12 mouse cellular contexts compared by ENCODE assay signal in genomic region chr19:17873755-17874154, GRCm38 (mm10). TPM values are rescaled to one million over a fixed set of nuclear protein-coding genes. Genes with fewer than 3 reads are reported as not detected.
DNase-seq lines count a peak whose midpoint lies in the region; ATAC-seq and TF ChIP-seq lines count a peak whose summit lies in the region.
"Had no signal": no experiment of that assay in that cellular context is flagged by ENCODE, and none has a peak within 500 bp of the region (broad histone marks: within the 10 kb centered on the region; RNA-seq: fewer than 3 reads in every experiment).

No protein-coding gene starts in this region.

- H3K9ac ChIP-seq in kidney, embryonic 16.5 days (replicated peaks; ENCODE audit: low read length): no peak overlapping the region
- no peak overlapping the region for H3K9ac ChIP-seq in liver, postnatal 0 days (replicated peaks)
- no peak overlapping the region for H3K9ac ChIP-seq in liver, embryonic 12.5 days
- H3K9ac ChIP-seq: liver, embryonic 14.5 days had no signal

- no peak overlapping the region for H3K27ac ChIP-seq in kidney, adult 2 months (ENCODE audit: insufficient read depth, low read depth, low read length)
- no peak overlapping the region for H3K27ac ChIP-seq in kidney, embryonic 16.5 days (ENCODE audit: low read length)
- no peak overlapping the region for H3K27ac ChIP-seq in liver, postnatal 0 days (ENCODE audit: low read depth)
- no peak overlapping the region for H3K27ac ChIP-seq in liver, embryonic 12.5 days
- H3K27ac ChIP-seq: liver, embryonic 14.5 days had no signal

- no peak for TF ChIP-seq POLR2A in kidney, adult 2 months (IDR thresholded peaks at IDR 0.05; ENCODE audit: low read depth, low read length)

- peak; percentile 17 for DNase-seq in embryo, embryonic 10.5 days (ENCODE audit: low spot score)
- DNase-seq in embryo, embryonic 11 days: no peak
- peak; percentile 28 for DNase-seq in kidney, adult 2 months
- DNase-seq in liver, postnatal 0 days: no peak
- peak; percentile 47 for DNase-seq in brain, adult 2 months (ENCODE audit: low read depth, low spot score)
- no peak for DNase-seq in urinary bladder, postnatal 10 days (ENCODE audit: low spot score)
- DNase-seq: adrenal gland, postnatal 25 days; heart, postnatal 14 days; thymus, postnatal 4 days had no signal

- no peak for TF ChIP-seq CTCF in kidney, adult 2 months (conservative IDR thresholded peaks at IDR 0.05; ENCODE audit: insufficient read depth, insufficient read length, low read depth, low read length)
- peak; percentile 45; the same call in 1 of the 2 replicates for TF ChIP-seq CTCF in liver, postnatal 0 days (IDR thresholded peaks at IDR 0.05; ENCODE audit: low read depth)

- H3K4me1 ChIP-seq in kidney, adult 2 months (ENCODE audit: control insufficient read depth, insufficient read depth, low read length): no peaks in the 10 kb centered on the region
- H3K4me1 ChIP-seq in kidney, embryonic 16.5 days (ENCODE audit: insufficient read depth, low read length): peaks cover 7% of the 10 kb centered on the region; the same call in 1 of the 2 replicates
- no peaks in the 10 kb centered on the region for H3K4me1 ChIP-seq in liver, postnatal 0 days (ENCODE audit: insufficient read depth)
- H3K4me1 ChIP-seq in liver, embryonic 12.5 days: no peaks in the 10 kb centered on the region

- no peaks in the 10 kb centered on the region for H3K9me3 ChIP-seq in kidney, embryonic 16.5 days (ENCODE audit: low read length)
- no peaks in the 10 kb centered on the region for H3K9me3 ChIP-seq in liver, postnatal 0 days (ENCODE audit: low read length)
- no peaks in the 10 kb centered on the region for H3K9me3 ChIP-seq in liver, embryonic 12.5 days (replicated peaks)

- no peaks in the 10 kb centered on the region for H3K36me3 ChIP-seq in kidney, adult 2 months (ENCODE audit: control insufficient read depth, insufficient read depth, low read length)
- H3K36me3 ChIP-seq in kidney, embryonic 16.5 days (ENCODE audit: insufficient read depth, low read length): no peaks in the 10 kb centered on the region
- no peaks in the 10 kb centered on the region for H3K36me3 ChIP-seq in liver, postnatal 0 days (replicated peaks; ENCODE audit: insufficient read depth, low read length)
- H3K36me3 ChIP-seq in liver, embryonic 12.5 days: no peaks in the 10 kb centered on the region

- H3K27me3 ChIP-seq in kidney, adult 2 months (replicated peaks; ENCODE audit: control insufficient read depth, insufficient read depth, low read length): no peaks in the 10 kb centered on the region
- no peaks in the 10 kb centered on the region for H3K27me3 ChIP-seq in kidney, embryonic 16.5 days (ENCODE audit: insufficient read depth, low read length)
- peaks cover 6% of the 10 kb centered on the region; the same call in 1 of the 2 replicates for H3K27me3 ChIP-seq in liver, postnatal 0 days (ENCODE audit: insufficient read depth, low read length)
- H3K27me3 ChIP-seq in liver, embryonic 12.5 days (replicated peaks): no peaks in the 10 kb centered on the region; the same call in 1 of the 2 replicates

- H3K4me2 ChIP-seq in kidney, embryonic 16.5 days (replicated peaks; ENCODE audit: low read depth, low read length): no peak overlapping the region
- no peak overlapping the region for H3K4me2 ChIP-seq in liver, postnatal 0 days (ENCODE audit: low read depth, low read length)
- H3K4me2 ChIP-seq in liver, embryonic 12.5 days: no peak overlapping the region

- no peak for ATAC-seq in kidney, embryonic 16.5 days (ENCODE audit: low FRiP score, low TSS enrichment)
- no peak for ATAC-seq in liver, postnatal 0 days
- no peak for ATAC-seq in liver, embryonic 12.5 days

- no peak overlapping the region for H3K4me3 ChIP-seq in kidney, adult 2 months (ENCODE audit: insufficient read depth, low read depth, low read length)
- no peak overlapping the region for H3K4me3 ChIP-seq in kidney, embryonic 16.5 days (ENCODE audit: low read length)
- H3K4me3 ChIP-seq in liver, postnatal 0 days (ENCODE audit: low read depth, low read length): no peak overlapping the region
- H3K4me3 ChIP-seq in liver, embryonic 12.5 days: no peak overlapping the region

- 41% methylated on average over 2 of the region's 2 CpGs for WGBS in kidney, adult 2 months
- 48% methylated on average over 2 of the region's 2 CpGs for WGBS in kidney, embryonic 16.5 days
- WGBS in liver, postnatal 0 days (ENCODE audit: insufficient replicate concordance): 48% methylated on average over 2 of the region's 2 CpGs
- WGBS in liver, embryonic 12.5 days (ENCODE audit: insufficient replicate concordance): 54% methylated on average over 2 of the region's 2 CpGs

- TF ChIP-seq EP300 in liver, postnatal 0 days (IDR thresholded peaks at IDR 0.05; ENCODE audit: low read depth): no peak

RNA-seq across cellular contexts. Expression of gene Pcsk5, which starts 36.3 kb away (rescaled TPM):
- 9.4 and 10.0 TPM in 2 replicates for polyA plus RNA-seq in kidney, adult 2 months (2012; rRNA removed)
- 24.4 and 26.3 TPM in 2 replicates for polyA plus RNA-seq in kidney, embryonic 16.5 days (2015; fragmentation: Nextera tagmentation; extraction: Ambion mirVana)
- polyA plus RNA-seq in liver, postnatal 0 days (2015; fragmentation: Nextera tagmentation; extraction: Ambion mirVana): 3.8 and 4.1 TPM in 2 replicates
- 2.6 and 2.9 TPM in 2 replicates for polyA plus RNA-seq in liver, embryonic 12.5 days (2016; fragmentation: Nextera tagmentation; extraction: Ambion mirVana)

Comparison
In these comparisons a context has a peak if more than half of its experiments do, and no peak if none do; other contexts are left out.
1. DNase-seq: peak in embryo, embryonic 10.5 days (single experiment), kidney, adult 2 months (single experiment) and brain, adult 2 months (single experiment); none in embryo, embryonic 11 days (single experiment), liver, postnatal 0 days (single experiment) and urinary bladder, postnatal 10 days (single experiment).